Mouse (Mus musculus): ENCODE results near the gene Vpreb3.

Gene Vpreb3

GRCm38 (mm10) chr10:75942736-75943477 lies at the start of gene Vpreb3:
Vpreb3 (plus strand) TSS chr10:75943057.
- no peak for DNase-seq (ENCODE audit: low spot score in 2 of 2)

GRCm38 (mm10) chr10:75893089-75893750 lies 49.6 kb upstream of the Vpreb3 start, which contains the start of gene Derl3:
Derl3 (plus strand) TSS chr10:75893413.
- DNase-seq (ENCODE audit: low spot score in 2 of 2), result peak; percentile 97 to 98

GRCm38 (mm10) chr10:75894601-75895000 lies 48.3 kb upstream of the Vpreb3 start:
- no peak for DNase-seq (ENCODE audit: low spot score in 2 of 2)

- no peak for DNase-seq (ENCODE audit: low spot score in 2 of 2)
These were observed 47.1 kb upstream of the Vpreb3 start for GRCm38 (mm10) chr10:75895730-75896129.

GRCm38 (mm10) chr10:75896208-75896607 lies 46.6 kb upstream of the Vpreb3 start:
- no peak for DNase-seq (ENCODE audit: low spot score in 2 of 2)

GRCm38 (mm10) chr10:75897373-75897772 lies 45.5 kb upstream of the Vpreb3 start:
- DNase-seq (ENCODE audit: low spot score in 2 of 2), result peak; percentile 12 to 28

GRCm38 (mm10) chr10:75898039-75898564 lies 44.8 kb upstream of the Vpreb3 start:
- no peak for DNase-seq (ENCODE audit: low spot score in 2 of 2)

GRCm38 (mm10) chr10:75898846-75899245 lies 44.0 kb upstream of the Vpreb3 start:
- no peak for DNase-seq (ENCODE audit: low spot score in 2 of 2)

- no peak for DNase-seq (ENCODE audit: low spot score in 2 of 2)
These were observed 38.5 kb upstream of the Vpreb3 start for GRCm38 (mm10) chr10:75904391-75904790.

GRCm38 (mm10) chr10:75906882-75907281 lies 36.0 kb upstream of the Vpreb3 start:
- DNase-seq (ENCODE audit: low spot score in 2 of 2), result no peak

GRCm38 (mm10) chr10:75910698-75911097 lies 32.2 kb upstream of the Vpreb3 start:
- no peak for DNase-seq (ENCODE audit: low spot score in 2 of 2)

- no peak for DNase-seq (ENCODE audit: low spot score in 2 of 2)
These were observed 29.8 kb upstream of the Vpreb3 start for GRCm38 (mm10) chr10:75913013-75913589.

GRCm38 (mm10) chr10:75915557-75915956 lies 27.3 kb upstream of the Vpreb3 start:
- DNase-seq (ENCODE audit: low spot score in 2 of 2), result no peak

GRCm38 (mm10) chr10:75916840-75917239 lies 26.0 kb upstream of the Vpreb3 start:
- no peak for DNase-seq (ENCODE audit: low spot score in 2 of 2)

- DNase-seq (ENCODE audit: low spot score in 2 of 2), result no peak
These were observed 23.8 kb upstream of the Vpreb3 start for GRCm38 (mm10) chr10:75919026-75919425.

- DNase-seq (ENCODE audit: low spot score in 2 of 2), result peak; percentile 87 to 90
These were observed 21.7 kb upstream of the Vpreb3 start, which contains the start of gene Smarcb1 for GRCm38 (mm10) chr10:75921026-75921725. Smarcb1 (minus strand) TSS chr10:75921617.

GRCm38 (mm10) chr10:75921726-75922560 lies 20.9 kb upstream of the Vpreb3 start:
- no peak for DNase-seq (ENCODE audit: low spot score in 2 of 2)

- no peak for DNase-seq (ENCODE audit: low spot score in 2 of 2)
These were observed 18.5 kb upstream of the Vpreb3 start for GRCm38 (mm10) chr10:75924324-75924723.

GRCm38 (mm10) chr10:75926396-75926795 lies 16.5 kb upstream of the Vpreb3 start:
- DNase-seq (ENCODE audit: low spot score in 2 of 2), result no peak

- DNase-seq (ENCODE audit: low spot score in 2 of 2), result no peak
These were observed 12.6 kb upstream of the Vpreb3 start for GRCm38 (mm10) chr10:75930304-75930703.

- no peak for DNase-seq (ENCODE audit: low spot score in 2 of 2)
These were observed 11.5 kb upstream of the Vpreb3 start for GRCm38 (mm10) chr10:75931311-75931710.

Data from natural killer cell, adult 2 months (primary cell).